ENCODE assay signal across 39 mouse cellular contexts in genomic region chr13:3924483-3924882, GRCm38 (mm10). TPM values are rescaled to one million over a fixed set of nuclear protein-coding genes. Genes with fewer than 3 reads are reported as not detected.
"Had no signal": no experiment of that assay in that cellular context is flagged by ENCODE, and none has a peak within 500 bp of the region (broad histone marks: within the 10 kb centered on the region; RNA-seq: fewer than 3 reads in every experiment).

No protein-coding gene starts in this region.

- H3K4me2 ChIP-seq: heart, embryonic 11.5 days; heart, embryonic 13.5 days; heart, embryonic 15.5 days; hindbrain, embryonic 12.5 days; hindbrain, embryonic 14.5 days; kidney, embryonic 15.5 days; limb, embryonic 13.5 days; limb, embryonic 15.5 days; liver, embryonic 12.5 days had no signal

- DNase-seq: gastrocnemius, postnatal 14 days; gastrocnemius, postnatal 36 days; heart, adult 11 months; heart, adult 2 months; heart, postnatal 14 days; heart, postnatal 36 days; kidney, adult 11 months; kidney, adult 2 months; kidney, adult 9 months; kidney, postnatal 14 days; kidney, postnatal 4 days; left cerebral cortex, postnatal 4 days had no signal

- H3K9me3 ChIP-seq: heart, embryonic 13.5 days; heart, embryonic 15.5 days; hindbrain, embryonic 12.5 days; kidney, embryonic 15.5 days; limb, embryonic 13.5 days; limb, embryonic 15.5 days; liver, embryonic 12.5 days had no signal

- H3K27me3 ChIP-seq: heart, embryonic 13.5 days; heart, embryonic 15.5 days; hindbrain, embryonic 12.5 days; kidney, embryonic 15.5 days; limb, embryonic 13.5 days; limb, embryonic 15.5 days; liver, embryonic 12.5 days had no signal

- H3K4me3 ChIP-seq: heart, adult 2 months; heart, embryonic 13.5 days; heart, embryonic 15.5 days; hindbrain, embryonic 12.5 days; kidney, embryonic 15.5 days; layer of hippocampus, adult 2 months; limb, embryonic 13.5 days; limb, embryonic 15.5 days; liver, embryonic 12.5 days had no signal

- H3K27ac ChIP-seq: heart, adult 2 months; heart, embryonic 13.5 days; heart, embryonic 15.5 days; hindbrain, embryonic 12.5 days; hindbrain, embryonic 14.5 days; kidney, embryonic 15.5 days; kidney, postnatal 0 days; layer of hippocampus, adult 2 months; limb, embryonic 13.5 days; limb, embryonic 15.5 days; liver, embryonic 12.5 days; liver, embryonic 14.5 days had no signal

- ATAC-seq: hindbrain, embryonic 16.5 days; liver, embryonic 12.5 days had no signal

- H3K36me3 ChIP-seq: heart, embryonic 13.5 days; heart, embryonic 15.5 days; hindbrain, embryonic 12.5 days; kidney, embryonic 15.5 days; limb, embryonic 13.5 days; limb, embryonic 15.5 days; liver, embryonic 12.5 days had no signal

- H3K9ac ChIP-seq: heart, embryonic 13.5 days; heart, embryonic 15.5 days; hindbrain, embryonic 12.5 days; hindbrain, embryonic 14.5 days; kidney, embryonic 15.5 days; limb, embryonic 13.5 days; limb, embryonic 15.5 days; liver, embryonic 12.5 days; liver, embryonic 14.5 days had no signal

- H3K4me1 ChIP-seq: heart, embryonic 13.5 days; heart, embryonic 15.5 days; hindbrain, embryonic 12.5 days; kidney, embryonic 15.5 days; limb, embryonic 13.5 days; limb, embryonic 15.5 days; liver, embryonic 12.5 days had no signal

RNA-seq across cellular contexts. Expression of gene Tubal3, which starts 6.4 kb away (rescaled TPM):
- total RNA-seq: gastrocnemius, adult 18-20 months; gastrocnemius, adult 8-10 months; gastrocnemius, postnatal 14 days; gastrocnemius, postnatal 36 days; heart, adult 2 months; heart, postnatal 14 days; heart, postnatal 36 days; hematopoietic stem cell, adult 5-6 weeks; layer of hippocampus, adult 2 months; layer of hippocampus, postnatal 10 days; layer of hippocampus, postnatal 25 days; left cerebral cortex, adult 8-10 months; left cerebral cortex, postnatal 10 days; left cerebral cortex, postnatal 25 days; left cerebral cortex, postnatal 4 days; liver, adult 2 months had no signal
- polyA plus RNA-seq: frontal cortex, adult 2 months; gonadal fat pad, adult 2 months; heart, adult 2 months; heart, embryonic 11.5 days; heart, embryonic 13.5 days; heart, embryonic 15.5 days; heart, postnatal 0 days; hindbrain, embryonic 12.5 days; hindbrain, embryonic 14.5 days; hindbrain, embryonic 16.5 days; kidney, adult 2 months; kidney, embryonic 15.5 days; kidney, postnatal 0 days; limb, embryonic 11.5 days; limb, embryonic 13.5 days; limb, embryonic 15.5 days; liver, adult 2 months; liver, embryonic 12.5 days; liver, embryonic 14.5 days had no signal

RNA-seq across cellular contexts. Expression of gene Ucn3, which starts 20.7 kb away (rescaled TPM):
- total RNA-seq: gastrocnemius, adult 18-20 months; gastrocnemius, adult 8-10 months; gastrocnemius, postnatal 14 days; gastrocnemius, postnatal 36 days; heart, adult 2 months; heart, postnatal 14 days; heart, postnatal 36 days; hematopoietic stem cell, adult 5-6 weeks; layer of hippocampus, adult 2 months; layer of hippocampus, postnatal 10 days; layer of hippocampus, postnatal 25 days; left cerebral cortex, postnatal 10 days; liver, adult 2 months had no signal
- polyA plus RNA-seq: frontal cortex, adult 2 months; gonadal fat pad, adult 2 months; heart, adult 2 months; heart, embryonic 11.5 days; heart, embryonic 13.5 days; heart, embryonic 15.5 days; heart, postnatal 0 days; hindbrain, embryonic 12.5 days; kidney, adult 2 months; kidney, embryonic 15.5 days; kidney, postnatal 0 days; limb, embryonic 11.5 days; limb, embryonic 15.5 days; liver, adult 2 months; liver, embryonic 12.5 days; liver, embryonic 14.5 days; liver, embryonic 16.5 days had no signal
